Mouse (Mus musculus) embryonic facial prominence, embryonic 12.5 days (tissue): Measurements from ENCODE around the gene Zfp39. TPM values are rescaled to one million over a fixed set of nuclear protein-coding genes. Genes with fewer than 3 reads are reported as not detected.

Experiments used
- ATAC-seq: fragments of 200-750 bp; cut with Nextera tagmentation; 2 replicates; pipeline ENCODE4 v1.8.0; 2017; ENCODE audit not compliant: insufficient number of reproducible peaks, insufficient read depth, low FRiP score, low TSS enrichment
- H3K27ac ChIP-seq: fragments of 300-500 bp; sonication (generic); 2 replicates; pipeline ENCODE4 v1.5.1; 2016; ENCODE audit warnings: mild to moderate bottlenecking
- H3K27me3 ChIP-seq: fragments of 300-500 bp; sonication (generic); 2 replicates; pipeline ENCODE4 v1.6.1; 2016; ENCODE audit warnings: mild to moderate bottlenecking, moderate library complexity
- H3K36me3 ChIP-seq: fragments of 300-500 bp; sonication (generic); 2 replicates; pipeline ENCODE4 v1.6.1; 2016; ENCODE audit warnings: mild to moderate bottlenecking
- H3K4me1 ChIP-seq: fragments of 300-500 bp; sonication (generic); 2 replicates; pipeline ENCODE4 v1.6.1; 2016
- H3K4me2 ChIP-seq: fragments of 300-500 bp; sonication (generic); replicated peaks from 2 replicates; pipeline ENCODE4 v1.6.1; 2016; ENCODE audit warnings: mild to moderate bottlenecking, moderate library complexity
- H3K4me3 ChIP-seq: fragments of 300-500 bp; sonication (generic); 2 replicates; pipeline ENCODE4 v1.5.1; 2016; ENCODE audit warnings: mild to moderate bottlenecking
- H3K9ac ChIP-seq: fragments of 300-500 bp; sonication (generic); 2 replicates; pipeline ENCODE4 v1.6.1; 2016; ENCODE audit warnings: mild to moderate bottlenecking, moderate library complexity
- H3K9me3 ChIP-seq: fragments of 300-500 bp; sonication (generic); 2 replicates; pipeline ENCODE4 v1.6.1; 2016; ENCODE audit warnings: mild to moderate bottlenecking, moderate library complexity
- WGBS: fragments of 180-500 bp; shearing (Covaris S2); methylation state at CpG from one replicate; pipeline ENCODE4 v1.1.7; 2016; 5-methylcytosine and 5-hydroxymethylcytosine counted together
- polyA plus RNA-seq: library from polyadenylated mRNA; unstranded; fragments of >200 nt; fragmentation: Nextera tagmentation; extraction: Ambion mirVana; gene quantifications from 2 replicates; pipeline ENCODE4 v1.2.1, GENCODE M21; 2016

Zfp39 gene
- 5.7 and 6.6 TPM in 2 replicates for polyA plus RNA-seq

DNA sequence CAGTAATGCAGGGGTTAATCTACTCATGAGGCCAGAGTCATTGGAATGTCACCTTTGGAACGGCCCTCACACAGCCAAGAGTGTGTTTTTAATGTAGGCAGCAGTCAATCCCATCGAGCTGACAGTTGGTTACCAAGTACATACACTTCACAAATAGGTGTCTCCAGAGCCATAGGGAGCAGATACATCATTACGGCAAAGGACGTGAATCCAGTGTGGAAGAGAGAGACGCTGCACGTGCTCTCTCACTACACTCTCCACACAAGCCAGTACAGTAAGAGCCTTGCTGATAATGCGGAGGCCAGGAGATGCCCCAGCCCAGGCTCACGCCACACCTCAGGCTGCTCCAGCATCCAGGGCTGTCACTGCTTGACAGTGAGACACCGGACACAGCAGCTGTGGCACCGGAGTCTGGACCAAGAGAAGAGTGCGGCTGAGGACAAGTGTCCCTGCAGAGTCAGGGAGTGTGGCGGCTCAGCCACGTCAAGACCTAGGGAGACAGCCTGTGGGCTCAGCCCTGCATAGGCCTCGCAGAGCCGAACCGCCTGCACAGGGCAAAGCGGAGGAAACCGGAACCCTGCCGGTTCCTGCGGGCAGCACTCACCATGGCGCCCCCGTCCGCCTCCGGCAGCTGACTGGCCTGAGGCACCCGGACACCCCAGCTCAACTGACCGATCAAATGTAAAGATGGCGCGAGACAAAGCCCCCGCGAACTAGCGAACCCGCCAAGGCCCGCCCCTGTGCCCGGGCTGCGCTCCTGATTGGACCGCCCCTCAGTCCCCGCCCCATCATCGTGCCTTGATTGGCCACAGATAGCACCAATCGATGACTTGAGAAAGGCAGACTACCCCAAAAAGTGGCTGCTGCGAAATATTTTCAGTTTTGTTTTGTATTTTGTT is at the start of gene Zfp39:
Gene Zfp39, minus strand, starts transcription at position 715 of the 899 bp plus-strand sequence.
- under 1% methylated on average over 40 of the region's 40 CpGs for WGBS
- peak within 1 kb of the TSS; percentile 81 for H3K9ac ChIP-seq
- peak within 1 kb of the TSS; percentile 84 for H3K27ac ChIP-seq
- peak within 1 kb of the TSS; percentile 86 for H3K4me2 ChIP-seq
- ATAC-seq, result peak; percentile 94
- peaks cover 6% of the 10 kb centered on the region; the same call in 1 of the 2 replicates for H3K4me1 ChIP-seq
- H3K4me3 ChIP-seq, result peak within 1 kb of the TSS; percentile 75
- no peaks in the 10 kb centered on the region for H3K27me3 ChIP-seq
- H3K36me3 ChIP-seq, result peaks cover 20% of the 10 kb centered on the region
- no peaks in the 10 kb centered on the region for H3K9me3 ChIP-seq

DNA sequence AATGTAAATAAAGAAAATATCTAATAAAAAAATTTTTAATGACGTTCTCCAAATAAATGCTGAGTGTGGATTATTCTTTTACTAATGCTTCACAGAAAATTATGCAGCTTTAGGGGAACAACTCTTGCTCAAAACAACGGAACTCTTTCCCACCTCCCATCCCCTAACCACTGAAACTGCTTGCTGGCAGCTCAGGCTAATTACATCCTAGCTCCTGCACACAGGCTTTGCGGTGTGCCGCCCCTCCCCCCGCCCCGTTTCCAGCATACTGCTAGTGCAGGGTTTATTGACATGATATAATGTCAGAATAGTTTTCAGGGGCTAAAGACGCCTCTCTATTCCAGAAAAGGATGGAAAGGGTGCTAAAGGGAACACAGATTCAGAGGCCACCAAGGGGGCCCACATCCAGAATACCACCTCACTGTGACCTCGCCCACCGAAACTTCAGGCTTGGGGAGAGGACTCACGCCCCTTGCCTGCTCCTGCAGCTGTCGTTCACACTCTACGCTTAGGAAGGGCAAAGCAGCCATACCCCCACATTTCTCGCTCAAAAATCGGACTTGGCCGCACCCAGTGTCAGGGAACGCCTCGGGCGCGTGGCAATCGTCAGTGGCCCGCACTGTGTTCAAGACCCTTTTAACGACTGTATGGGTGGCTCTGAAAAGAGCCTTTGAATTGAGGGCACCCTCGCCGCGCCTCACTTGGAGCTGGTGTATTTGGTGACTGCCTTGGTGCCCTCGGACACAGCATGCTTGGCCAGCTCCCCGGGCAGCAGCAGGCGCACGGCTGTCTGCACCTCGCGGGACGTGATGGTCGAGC is 49.5 kb upstream of the Zfp39 start:
- Histone ChIP-seq H3K4me1 (peaks cover 24% of the 10 kb centered on the region), H3K9ac (peak overlapping the region; percentile 72), H3K36me3 (peaks cover 8% of the 10 kb centered on the region; the same call in 1 of the 2 replicates), H3K4me2 (peak overlapping the region; percentile 90), H3K27ac (peak overlapping the region; percentile 98), H3K9me3 (no peaks in the 10 kb centered on the region), H3K4me3 (peak overlapping the region; percentile 89), H3K27me3 (peaks cover 5% of the 10 kb centered on the region; the same call in 1 of the 2 replicates)
- under 1% methylated on average over 33 of the region's 33 CpGs for WGBS
- ATAC-seq, result peak; percentile 17; the same call in 1 of the 2 replicates

DNA sequence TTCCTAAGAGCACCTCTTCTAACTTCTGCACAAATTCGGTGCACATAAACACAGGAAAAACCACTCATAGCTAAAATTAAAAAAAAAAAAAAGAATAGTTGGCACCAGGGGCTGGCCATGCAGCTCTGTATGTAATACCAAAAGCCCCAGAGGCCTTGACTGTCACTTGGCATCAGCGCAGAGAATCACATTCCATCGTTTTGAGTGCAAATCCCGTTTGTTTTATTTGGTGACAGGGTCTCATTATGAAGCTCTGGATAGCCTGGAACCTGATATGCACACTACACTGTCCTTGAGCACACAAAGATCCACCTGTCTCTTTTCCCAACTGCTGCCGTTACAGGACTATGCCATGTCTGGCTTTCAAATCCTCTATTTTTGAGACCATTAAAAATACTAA is 47.2 kb upstream of the Zfp39 start:
- Histone ChIP-seq H3K9me3 (no peaks in the 10 kb centered on the region), H3K4me1 (peaks cover 15% of the 10 kb centered on the region), H3K36me3 (no peaks in the 10 kb centered on the region), H3K9ac (no peak overlapping the region), H3K4me2 (no peak overlapping the region), H3K4me3 (no peak overlapping the region), H3K27ac (no peak overlapping the region), H3K27me3 (peaks cover 5% of the 10 kb centered on the region; the same call in 1 of the 2 replicates)
- 65% methylated on average over 5 of the region's 5 CpGs for WGBS
- no peak for ATAC-seq

DNA sequence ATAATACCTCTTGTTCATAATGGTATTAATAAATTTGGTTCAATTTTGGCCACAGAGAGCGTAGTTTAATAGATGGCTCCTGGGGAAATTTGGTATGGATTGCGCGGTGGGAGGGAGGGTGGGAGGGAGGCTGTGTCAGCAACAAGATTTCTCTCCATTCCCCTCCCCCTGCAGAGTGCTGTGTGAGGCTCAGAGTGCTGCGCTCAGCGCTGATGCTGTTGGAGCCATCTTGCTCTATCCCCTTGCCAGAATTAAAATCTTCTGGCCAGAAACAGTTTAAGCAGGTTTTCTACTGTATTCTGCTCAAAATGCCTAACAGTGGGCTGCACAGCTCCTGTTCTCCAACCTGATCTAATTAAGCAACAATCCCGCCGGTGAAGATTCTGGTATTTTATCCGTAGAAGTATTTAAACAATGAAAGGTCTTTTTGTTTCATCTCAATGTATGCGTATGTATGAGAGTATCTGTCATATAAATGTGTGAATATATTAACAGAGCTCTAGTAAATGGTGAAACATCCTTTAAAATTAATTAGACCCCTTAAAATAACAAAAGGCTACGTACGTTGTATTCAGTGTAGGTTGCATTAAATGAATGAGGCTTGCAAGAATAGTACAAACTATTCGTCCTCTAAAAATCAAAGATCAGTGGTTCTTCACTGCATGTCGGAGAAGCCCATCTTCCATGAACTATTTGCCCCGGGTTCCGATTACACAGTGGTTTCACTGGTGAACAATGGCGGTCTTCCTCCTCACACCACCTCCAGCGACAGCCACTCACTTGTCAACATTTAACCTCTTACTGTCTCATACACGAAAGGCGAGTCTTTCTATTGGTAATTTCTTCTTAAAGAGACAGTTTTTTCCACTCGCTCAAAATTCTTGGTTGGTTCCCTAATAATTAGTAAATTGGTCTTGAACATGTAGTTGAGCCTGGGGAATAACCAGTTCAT is 45.7 kb upstream of the Zfp39 start:
- Histone ChIP-seq H3K9me3 (no peaks in the 10 kb centered on the region), H3K4me3 (peak overlapping the region; percentile 49), H3K27me3 (peaks cover 5% of the 10 kb centered on the region; the same call in 1 of the 2 replicates), H3K4me2 (peak overlapping the region; percentile 56), H3K4me1 (peaks cover 12% of the 10 kb centered on the region), H3K27ac (peak overlapping the region; percentile 97), H3K36me3 (no peaks in the 10 kb centered on the region), H3K9ac (peak overlapping the region; percentile 68)
- 4% methylated on average over 20 of the region's 20 CpGs for WGBS
- no peak for ATAC-seq

DNA sequence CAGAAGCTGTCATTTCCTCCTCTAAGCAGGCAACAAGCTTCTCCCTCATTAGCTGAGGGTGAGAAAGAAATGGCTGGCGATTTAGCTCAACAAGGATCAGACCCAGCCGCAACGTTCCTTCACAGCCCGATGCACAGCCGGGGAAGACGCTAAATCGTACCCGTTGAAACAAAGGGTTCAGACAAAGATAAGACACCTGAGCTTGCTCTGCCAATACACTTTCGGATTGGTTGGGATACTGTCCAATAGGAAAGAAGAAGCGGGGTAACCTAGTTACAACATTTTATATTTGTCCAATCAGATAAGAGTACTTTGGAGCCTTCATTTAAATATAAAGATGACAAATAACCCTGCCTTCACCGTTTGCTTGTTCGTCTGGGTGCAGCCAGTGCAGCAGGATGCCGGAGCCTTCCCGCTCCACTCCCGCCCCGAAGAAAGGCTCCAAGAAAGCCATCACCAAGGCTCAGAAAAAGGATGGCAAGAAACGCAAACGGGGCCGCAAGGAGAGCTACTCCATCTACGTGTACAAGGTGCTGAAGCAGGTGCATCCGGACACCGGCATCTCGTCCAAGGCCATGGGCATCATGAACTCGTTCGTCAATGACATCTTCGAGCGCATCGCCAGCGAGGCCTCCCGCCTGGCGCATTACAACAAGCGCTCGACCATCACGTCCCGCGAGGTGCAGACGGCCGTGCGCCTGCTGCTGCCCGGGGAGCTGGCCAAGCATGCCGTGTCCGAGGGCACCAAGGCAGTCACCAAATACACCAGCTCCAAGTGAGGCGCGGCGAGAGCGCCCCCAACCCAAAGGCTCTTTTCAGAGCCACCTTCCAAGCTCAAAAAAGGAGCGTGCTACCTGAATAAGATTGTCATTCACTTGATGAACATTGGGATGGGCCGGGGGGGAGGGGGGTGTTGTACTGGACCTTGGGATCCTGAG is 44.8 kb upstream of the Zfp39 start, which contains the start of gene Hist3h2ba:
Gene Hist3h2ba, plus strand, starts transcription at position 379 of the 938 bp plus-strand sequence.
- H3K4me2 ChIP-seq, result peak within 1 kb of the TSS; percentile 56
- ATAC-seq, result peak; percentile 94
- H3K27ac ChIP-seq, result peak within 1 kb of the TSS; percentile 97
- H3K4me1 ChIP-seq, result peaks cover 11% of the 10 kb centered on the region
- no peaks in the 10 kb centered on the region for H3K9me3 ChIP-seq
- WGBS, result under 1% methylated on average over 48 of the region's 48 CpGs
- H3K9ac ChIP-seq, result peak within 1 kb of the TSS; percentile 68
- peaks cover 5% of the 10 kb centered on the region; the same call in 1 of the 2 replicates for H3K27me3 ChIP-seq
- H3K4me3 ChIP-seq, result peak within 1 kb of the TSS; percentile 49
- no peaks in the 10 kb centered on the region for H3K36me3 ChIP-seq

DNA sequence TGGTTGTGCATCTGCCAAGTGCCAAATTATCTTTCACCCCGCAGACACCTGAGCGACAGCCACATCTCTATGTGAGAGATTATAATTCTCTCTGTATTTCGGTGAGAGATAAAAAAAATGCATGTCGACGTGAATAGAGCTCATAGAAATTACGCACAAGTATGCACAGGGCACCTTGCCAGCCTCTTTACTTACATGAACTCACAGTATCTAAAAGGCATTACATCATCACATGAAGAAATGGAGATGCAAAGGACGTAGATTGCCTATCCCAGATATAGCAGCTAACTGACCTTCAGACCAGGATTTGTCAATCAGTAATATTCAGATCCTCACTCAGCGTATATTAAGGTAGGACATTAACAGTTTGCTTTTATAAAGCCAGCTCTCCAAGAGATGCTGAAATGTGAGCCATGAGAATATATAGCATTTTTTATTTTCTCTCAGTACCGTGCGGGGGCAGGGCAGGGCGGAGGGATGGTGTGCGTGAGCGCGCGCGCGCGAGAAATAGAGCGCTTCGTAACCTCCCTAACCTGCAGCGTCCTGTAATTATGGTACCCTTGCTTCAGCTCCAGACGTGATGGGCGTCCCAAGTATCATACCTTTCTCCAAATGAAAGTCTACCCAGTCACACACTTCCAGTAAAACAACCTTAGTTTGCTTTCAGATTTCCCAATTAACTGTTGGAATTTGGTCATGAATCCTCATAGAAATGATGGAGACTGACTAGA is 43.9 kb upstream of the Zfp39 start:
- H3K9me3 ChIP-seq, result no peaks in the 10 kb centered on the region
- WGBS, result 15% methylated on average over 23 of the region's 23 CpGs
- peak overlapping the region; percentile 56 for H3K4me2 ChIP-seq
- H3K36me3 ChIP-seq, result no peaks in the 10 kb centered on the region
- H3K27me3 ChIP-seq, result peaks cover 5% of the 10 kb centered on the region; the same call in 1 of the 2 replicates
- ATAC-seq, result no peak
- peak overlapping the region; percentile 49 for H3K4me3 ChIP-seq
- H3K9ac ChIP-seq, result peak overlapping the region; percentile 47
- H3K27ac ChIP-seq, result peak overlapping the region; percentile 97
- peaks cover 6% of the 10 kb centered on the region for H3K4me1 ChIP-seq

DNA sequence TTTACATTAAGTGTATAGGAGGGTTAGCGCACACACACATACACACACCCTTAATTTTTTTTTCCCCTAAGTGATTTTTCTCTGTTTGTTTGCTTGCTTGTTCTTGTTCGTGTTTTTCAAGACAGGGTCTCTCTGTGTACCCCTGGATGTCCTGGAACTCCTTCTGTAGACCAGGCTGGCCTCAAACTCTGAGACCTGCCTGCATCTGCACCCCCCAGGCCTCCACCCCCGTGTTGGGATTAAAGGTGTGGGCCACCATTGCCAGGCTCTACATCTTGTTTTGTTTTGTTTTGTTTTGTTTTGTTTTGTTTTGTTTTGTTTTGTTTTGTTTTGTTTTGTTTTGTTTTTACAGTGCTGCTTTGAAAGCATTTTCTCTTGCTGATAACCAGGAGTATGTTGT is 43.3 kb upstream of the Zfp39 start:
- Histone ChIP-seq H3K9me3 (no peaks in the 10 kb centered on the region), H3K27ac (no peak overlapping the region), H3K27me3 (peaks cover 5% of the 10 kb centered on the region; the same call in 1 of the 2 replicates), H3K4me2 (peak overlapping the region; percentile 56; the same call in 1 of the 2 replicates), H3K36me3 (no peaks in the 10 kb centered on the region), H3K4me1 (peaks cover 4% of the 10 kb centered on the region; the same call in 1 of the 2 replicates), H3K9ac (no peak overlapping the region), H3K4me3 (no peak overlapping the region)
- WGBS, result 78% methylated on average over 3 of the region's 3 CpGs
- no peak for ATAC-seq

DNA sequence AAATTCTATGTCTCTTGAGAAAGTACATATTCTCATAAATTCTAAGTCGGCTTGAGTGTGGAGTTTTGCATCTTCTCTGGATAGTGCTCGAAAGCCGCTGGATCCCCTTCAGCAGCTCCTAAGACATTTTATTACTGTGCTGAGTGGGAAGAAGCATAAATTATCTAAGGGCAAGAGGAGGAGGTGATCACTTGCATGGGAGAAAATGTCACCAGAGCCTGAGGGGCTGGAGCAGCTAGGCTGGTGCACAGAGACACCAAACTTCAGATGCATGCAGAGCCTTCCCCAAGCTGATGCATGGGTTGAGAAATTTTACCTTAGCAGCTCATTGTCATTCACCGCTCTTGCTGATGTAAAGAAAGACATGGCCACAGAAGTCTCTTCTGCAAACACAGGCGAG is 40.1 kb upstream of the Zfp39 start:
- ATAC-seq, result no peak
- Histone ChIP-seq H3K4me1 (peaks cover 4% of the 10 kb centered on the region; the same call in 1 of the 2 replicates), H3K27me3 (no peaks in the 10 kb centered on the region)

DNA sequence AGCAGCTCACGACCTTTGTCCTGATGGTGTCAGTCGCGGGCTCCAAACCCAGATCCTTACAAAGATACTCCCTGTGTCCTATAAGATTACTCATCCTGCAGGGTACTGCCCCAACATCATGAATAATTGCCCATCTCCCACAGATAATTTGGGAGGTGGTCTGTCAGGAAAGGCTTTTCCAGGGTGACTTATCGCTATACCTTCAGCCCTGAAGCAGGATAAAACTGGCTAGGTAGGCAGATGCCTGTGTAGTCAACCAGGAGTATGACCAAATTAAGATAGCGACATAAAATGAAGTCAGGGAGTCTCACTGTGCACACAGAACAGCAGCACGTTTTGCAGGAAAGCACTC is 35.0 kb upstream of the Zfp39 start:
- H3K4me1 ChIP-seq, result peaks cover 13% of the 10 kb centered on the region
- peak overlapping the region; percentile 99; the same call in 1 of the 2 replicates for H3K9ac ChIP-seq
- peak overlapping the region; percentile 90 for H3K27ac ChIP-seq
- ATAC-seq, result no peak
- H3K36me3 ChIP-seq, result peaks cover 25% of the 10 kb centered on the region
- WGBS, result 22% methylated on average over 6 of the region's 6 CpGs
- no peaks in the 10 kb centered on the region for H3K9me3 ChIP-seq
- no peaks in the 10 kb centered on the region for H3K27me3 ChIP-seq
- H3K4me2 ChIP-seq, result peak overlapping the region; percentile 92
- H3K4me3 ChIP-seq, result peak overlapping the region; percentile 95

More for the DNA sequence above, 40.1 kb upstream of the Zfp39 start:
- Histone ChIP-seq H3K27ac (no peak overlapping the region), H3K36me3 (no peaks in the 10 kb centered on the region), H3K4me3 (no peak overlapping the region), H3K4me2 (no peak overlapping the region), H3K9me3 (no peaks in the 10 kb centered on the region), H3K9ac (no peak overlapping the region)
- WGBS, result 83% methylated on average over 5 of the region's 5 CpGs
